Mouse (Mus musculus): ENCODE data around the gene Lrmp. TPM values are rescaled to one million over a fixed set of nuclear protein-coding genes. Genes with fewer than 3 reads are reported as not detected.

Gene Lrmp
- polyA plus RNA-seq, 1 experiment from 2014 or later, result 0.75 TPM

- no peak overlapping the region for H3K4me3 ChIP-seq (ENCODE audit: low read depth, low read length)
- ATAC-seq, result no peak
- H3K4me1 ChIP-seq (ENCODE audit: control insufficient read depth, insufficient read depth, low read length), result no peaks in the 10 kb centered on the region
- no peaks in the 10 kb centered on the region for H3K36me3 ChIP-seq (ENCODE audit: control insufficient read depth, insufficient read depth, low read length)
- no peaks in the 10 kb centered on the region for H3K27me3 ChIP-seq (ENCODE audit: control insufficient read depth, insufficient read depth, low read depth, low read length)
- no peak overlapping the region for H3K27ac ChIP-seq (ENCODE audit: low read length)
- H3K9me3 ChIP-seq (replicated peaks; ENCODE audit: control insufficient read depth, low read length, poor library complexity, severe bottlenecking), result no peaks in the 10 kb centered on the region
- H3K9ac ChIP-seq (ENCODE audit: low read depth, low read length), result no peak overlapping the region
- H3K4me2 ChIP-seq (ENCODE audit: low read length), result no peak overlapping the region
- 98% methylated on average over 8 of the region's 8 CpGs for WGBS
These were observed 82.7 kb downstream of the Lrmp start for GRCm38 (mm10) chr6:145197949-145198686.

GRCm38 (mm10) chr6:145202432-145203125 lies 87.1 kb downstream of the Lrmp start:
- no peak for ATAC-seq
- H3K4me1 ChIP-seq (ENCODE audit: control insufficient read depth, insufficient read depth, low read length), result no peaks in the 10 kb centered on the region
- no peaks in the 10 kb centered on the region for H3K9me3 ChIP-seq (replicated peaks; ENCODE audit: control insufficient read depth, low read length, poor library complexity, severe bottlenecking)
- no peak overlapping the region for H3K4me2 ChIP-seq (ENCODE audit: low read length)
- H3K27me3 ChIP-seq (ENCODE audit: control insufficient read depth, insufficient read depth, low read depth, low read length), result no peaks in the 10 kb centered on the region
- no peak overlapping the region for H3K4me3 ChIP-seq (ENCODE audit: low read depth, low read length)
- H3K27ac ChIP-seq (ENCODE audit: low read length), result no peak overlapping the region
- H3K9ac ChIP-seq (ENCODE audit: low read depth, low read length), result no peak overlapping the region
- H3K36me3 ChIP-seq (ENCODE audit: control insufficient read depth, insufficient read depth, low read length), result no peaks in the 10 kb centered on the region
- WGBS, result 78% methylated on average over 13 of the region's 13 CpGs

- ATAC-seq, result no peak
- no peak overlapping the region for H3K27ac ChIP-seq (ENCODE audit: low read length)
- H3K4me1 ChIP-seq (ENCODE audit: control insufficient read depth, insufficient read depth, low read length), result no peaks in the 10 kb centered on the region
- H3K4me3 ChIP-seq (ENCODE audit: low read depth, low read length), result no peak overlapping the region
- no peaks in the 10 kb centered on the region for H3K27me3 ChIP-seq (ENCODE audit: control insufficient read depth, insufficient read depth, low read depth, low read length)
- H3K9ac ChIP-seq (ENCODE audit: low read depth, low read length), result no peak overlapping the region
- no peaks in the 10 kb centered on the region for H3K36me3 ChIP-seq (ENCODE audit: control insufficient read depth, insufficient read depth, low read length)
- H3K4me2 ChIP-seq (ENCODE audit: low read length), result no peak overlapping the region
- 94% methylated on average over 6 of the region's 6 CpGs for WGBS
- H3K9me3 ChIP-seq (replicated peaks; ENCODE audit: control insufficient read depth, low read length, poor library complexity, severe bottlenecking), result no peaks in the 10 kb centered on the region
These were observed 89.0 kb downstream of the Lrmp start for GRCm38 (mm10) chr6:145204440-145204839.

GRCm38 (mm10) chr6:145205142-145205541 lies 89.7 kb downstream of the Lrmp start:
- no peak for ATAC-seq
- Histone ChIP-seq H3K4me1 (ENCODE audit: control insufficient read depth, insufficient read depth, low read length) (peaks cover 2% of the 10 kb centered on the region), H3K27me3 (ENCODE audit: control insufficient read depth, insufficient read depth, low read depth, low read length) (no peaks in the 10 kb centered on the region), H3K9ac (ENCODE audit: low read depth, low read length) (no peak overlapping the region), H3K27ac (ENCODE audit: low read length) (no peak overlapping the region), H3K9me3 (replicated peaks; ENCODE audit: control insufficient read depth, low read length, poor library complexity, severe bottlenecking) (no peaks in the 10 kb centered on the region), H3K4me3 (ENCODE audit: low read depth, low read length) (no peak overlapping the region), H3K36me3 (ENCODE audit: control insufficient read depth, insufficient read depth, low read length) (no peaks in the 10 kb centered on the region), H3K4me2 (ENCODE audit: low read length) (no peak overlapping the region)
- WGBS, result 68% methylated on average over 10 of the region's 10 CpGs

- Histone ChIP-seq H3K27me3 (ENCODE audit: control insufficient read depth, insufficient read depth, low read depth, low read length) (no peaks in the 10 kb centered on the region), H3K9me3 (replicated peaks; ENCODE audit: control insufficient read depth, low read length, poor library complexity, severe bottlenecking) (no peaks in the 10 kb centered on the region), H3K36me3 (ENCODE audit: control insufficient read depth, insufficient read depth, low read length) (no peaks in the 10 kb centered on the region), H3K9ac (ENCODE audit: low read depth, low read length) (no peak overlapping the region), H3K4me1 (ENCODE audit: control insufficient read depth, insufficient read depth, low read length) (peaks cover 13% of the 10 kb centered on the region), H3K27ac (ENCODE audit: low read length) (0 out of 2 replicates have a peak overlapping the region, but pooled peaks have one; percentile 28), H3K4me2 (ENCODE audit: low read length) (peak overlapping the region; percentile 59), H3K4me3 (ENCODE audit: low read depth, low read length) (peak overlapping the region; percentile 78)
- 31% methylated on average over 8 of the region's 8 CpGs for WGBS
- ATAC-seq, result peak; percentile 0; the same call in 1 of the 2 replicates
These were observed 94.7 kb downstream of the Lrmp start for GRCm38 (mm10) chr6:145210056-145210680.

GRCm38 (mm10) chr6:145210816-145211338 lies 95.4 kb downstream of the Lrmp start, which contains the start of the genes Casc1 and Etfrf1:
Casc1 (minus strand) TSS chr6:145211005.
Etfrf1 (plus strand) TSS chr6:145211134.
- H3K9me3 ChIP-seq (replicated peaks; ENCODE audit: control insufficient read depth, low read length, poor library complexity, severe bottlenecking), result no peaks in the 10 kb centered on the region
- peak within 1 kb of the TSS; percentile 75 for H3K4me2 ChIP-seq (ENCODE audit: low read length)
- under 1% methylated on average over 36 of the region's 36 CpGs for WGBS
- H3K9ac ChIP-seq (ENCODE audit: low read depth, low read length), result peak within 1 kb of the TSS; percentile 88
- peak; percentile 100 for ATAC-seq
- peaks cover 13% of the 10 kb centered on the region for H3K4me1 ChIP-seq (ENCODE audit: control insufficient read depth, insufficient read depth, low read length)
- no peaks in the 10 kb centered on the region for H3K36me3 ChIP-seq (ENCODE audit: control insufficient read depth, insufficient read depth, low read length)
- peak within 1 kb of the TSS; percentile 78 for H3K4me3 ChIP-seq (ENCODE audit: low read depth, low read length)
- H3K27me3 ChIP-seq (ENCODE audit: control insufficient read depth, insufficient read depth, low read depth, low read length), result no peaks in the 10 kb centered on the region
- peak within 1 kb of the TSS; percentile 95 for H3K27ac ChIP-seq (ENCODE audit: low read length)

- ATAC-seq, result peak; percentile 15
- WGBS, result 4% methylated on average over 21 of the region's 21 CpGs
- peak overlapping the region; percentile 95 for H3K27ac ChIP-seq (ENCODE audit: low read length)
- H3K4me2 ChIP-seq (ENCODE audit: low read length), result peak overlapping the region; percentile 75
- H3K4me3 ChIP-seq (ENCODE audit: low read depth, low read length), result peak overlapping the region; percentile 78
- H3K36me3 ChIP-seq (ENCODE audit: control insufficient read depth, insufficient read depth, low read length), result no peaks in the 10 kb centered on the region
- peak overlapping the region; percentile 88 for H3K9ac ChIP-seq (ENCODE audit: low read depth, low read length)
- peaks cover 13% of the 10 kb centered on the region for H3K4me1 ChIP-seq (ENCODE audit: control insufficient read depth, insufficient read depth, low read length)
- no peaks in the 10 kb centered on the region for H3K27me3 ChIP-seq (ENCODE audit: control insufficient read depth, insufficient read depth, low read depth, low read length)
- H3K9me3 ChIP-seq (replicated peaks; ENCODE audit: control insufficient read depth, low read length, poor library complexity, severe bottlenecking), result no peaks in the 10 kb centered on the region
These were observed 96.2 kb downstream of the Lrmp start for GRCm38 (mm10) chr6:145211376-145212305.

- Histone ChIP-seq H3K4me1 (ENCODE audit: control insufficient read depth, insufficient read depth, low read length) (peaks cover 13% of the 10 kb centered on the region), H3K9ac (ENCODE audit: low read depth, low read length) (no peak overlapping the region), H3K27ac (ENCODE audit: low read length) (no peak overlapping the region), H3K9me3 (replicated peaks; ENCODE audit: control insufficient read depth, low read length, poor library complexity, severe bottlenecking) (no peaks in the 10 kb centered on the region), H3K4me3 (ENCODE audit: low read depth, low read length) (no peak overlapping the region), H3K4me2 (ENCODE audit: low read length) (no peak overlapping the region), H3K36me3 (ENCODE audit: control insufficient read depth, insufficient read depth, low read length) (peaks cover 8% of the 10 kb centered on the region), H3K27me3 (ENCODE audit: control insufficient read depth, insufficient read depth, low read depth, low read length) (no peaks in the 10 kb centered on the region)
- ATAC-seq, result no peak
- 84% methylated on average over 2 of the region's 2 CpGs for WGBS
These were observed 98.5 kb downstream of the Lrmp start for GRCm38 (mm10) chr6:145213916-145214315.

Data from midbrain, embryonic 16.5 days (tissue).